Mouse (Mus musculus) CD4-positive, CD25-positive, alpha-beta regulatory T cell, adult 9 weeks (primary cell): Measurements from ENCODE around the gene Olfr862. TPM values are rescaled to one million over a fixed set of nuclear protein-coding genes. Genes with fewer than 3 reads are reported as not detected.

ENCODE experiments used
- polyA plus RNA-seq: library from polyadenylated mRNA; unstranded; fragments of 100-300 nt; shearing (Covaris generic); gene quantifications from one replicate; pipeline ENCODE4 v1.2.1, GENCODE M21; 2017

Olfr862 gene
- not detected for polyA plus RNA-seq

GRCm38 (mm10) chr9:19887904-19888303 lies at the start of gene Olfr862:
Gene Olfr862 (minus strand): TSS chr9:19888004.

GRCm38 (mm10) chr9:19916565-19916964 lies 28.8 kb upstream of the Olfr862 start, which contains the start of gene Olfr77:
Gene Olfr77 (plus strand): TSS chr9:19916865.

GRCm38 (mm10) chr9:19849647-19850046 lies 38.2 kb downstream of the Olfr862 start, which contains the start of gene Olfr860:
Gene Olfr860 (minus strand): TSS chr9:19849747.

Other genes with a start within 250 kb of the Olfr862 start
- gene Olfr857, start 178.6 kb downstream of the Olfr862 start, polyA plus RNA-seq: not detected
- gene Olfr58, start 107.7 kb downstream of the Olfr862 start, polyA plus RNA-seq: not detected
- gene Olfr859, start 83.1 kb downstream of the Olfr862 start, polyA plus RNA-seq: not detected
- not detected for gene Olfr860, start 38.3 kb downstream of the Olfr862 start, polyA plus RNA-seq
- 1.4 TPM for gene Olfr77, start 28.9 kb upstream of the Olfr862 start, polyA plus RNA-seq
- gene Olfr866, start 140.0 kb upstream of the Olfr862 start, polyA plus RNA-seq: not detected
- gene Olfr867, start 169.6 kb upstream of the Olfr862 start, polyA plus RNA-seq: not detected
- not detected for gene Olfr868, start 210.6 kb upstream of the Olfr862 start, polyA plus RNA-seq
- gene Olfr869, start 241.0 kb upstream of the Olfr862 start, polyA plus RNA-seq: not detected